Mouse (Mus musculus): Measurements from ENCODE around the gene Tubb1.

Tubb1 gene

DNA sequence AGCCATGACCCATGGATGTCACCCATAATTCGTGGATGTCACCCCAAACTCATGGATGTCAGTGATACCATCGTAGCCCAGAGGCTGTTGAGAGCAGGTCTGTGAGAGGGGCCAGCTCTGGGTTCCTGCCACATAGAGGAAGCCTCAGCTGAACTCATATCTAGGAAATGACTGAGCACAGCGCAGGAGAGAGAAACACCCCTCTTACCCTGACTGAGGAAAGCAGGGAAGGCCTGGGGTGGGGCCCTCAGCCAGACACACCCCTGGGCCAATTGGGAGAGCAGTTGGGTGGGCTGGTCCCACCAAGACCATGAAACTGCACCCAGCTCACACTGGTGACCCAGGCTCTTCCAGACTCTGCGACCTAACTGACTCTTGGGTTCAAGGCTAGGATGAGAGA is at the start of gene Tubb1:
Gene Tubb1, plus strand, starts transcription at position 343 of the 400 bp plus-strand sequence.
- DNase-seq = no peak

DNA sequence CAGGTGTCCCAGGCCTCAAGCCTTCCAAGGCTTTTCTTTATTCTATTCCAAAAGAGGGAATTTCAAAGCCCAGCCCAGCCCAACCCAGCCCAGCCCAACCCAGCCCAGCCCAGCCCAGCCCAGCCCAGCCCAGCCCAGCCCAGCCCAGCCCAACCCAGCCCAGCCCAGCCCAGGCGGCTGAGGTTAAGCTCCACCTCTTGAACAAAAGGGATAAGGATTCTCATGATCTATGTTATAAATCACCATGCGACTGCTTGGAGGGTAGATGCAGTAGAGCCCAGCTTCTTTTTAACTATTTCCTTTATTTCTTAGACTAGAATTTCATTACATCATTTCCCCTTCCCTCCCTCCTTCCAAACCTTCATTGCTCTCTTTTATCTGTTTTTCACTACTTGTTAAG is 40.3 kb upstream of the Tubb1 start:
- DNase-seq = no peak

- no peak for DNase-seq
Measured at GRCm38 (mm10) chr2:174413127-174413526, 37.4 kb upstream of the Tubb1 start.

- no peak for DNase-seq
Measured at GRCm38 (mm10) chr2:174415001-174415730, 35.3 kb upstream of the Tubb1 start.

DNA sequence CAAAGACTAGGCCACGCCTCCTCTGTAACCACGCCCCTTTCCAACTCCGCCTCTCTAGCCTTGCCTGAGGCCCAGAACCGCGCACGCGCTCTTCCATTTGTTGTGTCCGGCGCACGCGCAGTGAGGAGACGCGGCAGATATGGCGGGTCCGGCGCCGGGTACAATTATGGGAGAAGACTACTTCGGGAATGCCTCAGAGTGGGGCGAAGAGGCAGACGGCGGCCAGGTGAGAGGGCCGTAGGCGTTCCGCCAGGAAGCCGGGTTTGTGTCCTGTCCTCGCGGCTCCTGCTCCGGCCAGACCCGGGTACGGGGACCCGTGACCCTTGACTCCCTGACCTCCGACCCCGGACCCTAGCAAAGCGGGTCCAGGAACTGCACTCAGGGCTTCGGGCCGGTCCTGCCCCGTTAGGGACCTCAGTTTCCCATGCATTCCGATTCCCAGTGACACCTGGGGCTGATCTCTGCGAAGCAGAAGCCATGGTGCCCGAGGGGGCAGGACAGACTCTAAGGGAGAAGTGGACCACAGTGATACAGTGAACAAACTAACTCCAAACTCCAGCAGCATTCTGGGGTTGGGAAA is 34.7 kb upstream of the Tubb1 start, which contains the start of gene Nelfcd:
Gene Nelfcd, plus strand, starts transcription at position 74 of the 580 bp plus-strand sequence.
- DNase-seq = peak; percentile 94

GRCm38 (mm10) chr2:174421107-174421506 is 29.4 kb upstream of the Tubb1 start:
- no peak for DNase-seq

DNA sequence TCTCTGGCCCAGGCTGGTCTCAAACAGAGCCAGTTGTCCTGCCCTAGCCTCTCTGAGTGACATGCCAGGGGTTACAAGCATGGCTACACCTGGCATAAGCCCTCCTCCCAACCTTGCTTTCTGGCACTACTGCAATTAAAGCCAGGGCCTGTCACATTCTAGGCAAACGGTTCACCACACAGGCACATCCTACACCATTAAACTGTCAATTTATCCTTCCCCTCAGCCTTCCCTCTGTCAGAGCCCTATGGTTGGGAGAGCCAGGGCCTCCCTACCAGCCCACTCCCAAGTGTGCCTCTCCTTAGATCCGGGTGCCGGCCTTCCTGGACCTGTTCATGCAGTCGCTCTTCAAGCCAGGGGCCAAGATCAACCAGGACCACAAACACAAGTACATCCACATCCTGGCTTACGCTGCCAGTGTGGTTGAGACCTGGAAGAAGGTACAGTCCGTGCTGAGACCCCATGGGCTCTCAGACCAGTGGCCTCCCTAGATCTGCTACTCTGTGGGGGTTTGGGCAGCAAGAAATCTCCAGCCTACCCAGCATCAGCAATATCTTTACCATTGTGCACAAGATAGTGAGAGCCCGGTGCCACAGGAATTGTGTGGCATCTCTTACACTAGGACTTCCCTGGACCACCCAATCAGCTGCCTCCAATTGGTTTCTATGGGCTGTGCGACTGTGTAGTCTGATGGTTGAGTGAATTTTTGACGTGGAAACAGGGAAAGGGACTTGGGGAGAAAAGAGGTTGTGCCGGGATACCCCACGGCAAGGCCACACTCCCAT is 26.0 kb upstream of the Tubb1 start:
- no peak for DNase-seq

DNA sequence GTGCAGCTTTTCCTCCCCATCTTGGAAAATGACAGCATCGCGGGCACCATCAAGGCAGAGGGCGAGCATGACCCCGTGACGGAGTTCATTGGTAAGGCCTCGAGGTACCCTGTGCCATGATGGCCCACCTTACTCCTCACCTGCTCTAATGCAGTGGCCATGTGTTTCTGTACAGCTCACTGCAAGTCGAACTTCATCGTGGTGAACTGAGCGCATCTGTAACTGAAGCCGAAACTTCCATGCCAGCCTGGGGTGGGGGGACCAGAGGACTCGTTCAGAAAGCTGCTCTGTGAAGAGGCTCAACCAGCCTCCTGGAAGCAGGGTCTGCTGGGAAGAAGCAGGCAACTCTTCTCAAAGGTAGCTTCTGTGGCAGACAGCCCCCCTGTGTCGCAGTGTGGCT is 23.6 kb upstream of the Tubb1 start:
- DNase-seq = no peak

GRCm38 (mm10) chr2:174428076-174428835 is 22.2 kb upstream of the Tubb1 start:
- no peak for DNase-seq

- no peak for DNase-seq
Measured at GRCm38 (mm10) chr2:174428996-174429591, 21.4 kb upstream of the Tubb1 start.

DNA sequence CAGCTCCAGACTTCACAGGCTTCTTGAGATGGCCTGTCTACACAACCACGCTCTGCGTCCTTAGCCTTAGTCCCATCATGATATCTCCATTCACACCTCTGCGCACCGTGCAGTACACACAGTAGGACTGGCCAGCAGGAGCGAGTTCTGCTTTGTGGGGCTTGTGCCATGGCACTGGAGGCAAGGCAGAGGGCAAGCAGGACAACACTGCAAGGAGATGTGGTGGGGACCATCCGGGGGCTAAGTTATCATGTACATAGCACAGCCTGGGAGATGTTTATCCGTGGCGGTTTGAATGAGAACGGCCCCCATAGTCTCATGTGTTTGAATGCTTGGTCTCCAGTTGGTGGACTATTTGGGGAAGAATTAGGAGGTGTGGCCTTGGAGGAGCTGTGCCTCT is 15.6 kb upstream of the Tubb1 start:
- DNase-seq = no peak

DNA sequence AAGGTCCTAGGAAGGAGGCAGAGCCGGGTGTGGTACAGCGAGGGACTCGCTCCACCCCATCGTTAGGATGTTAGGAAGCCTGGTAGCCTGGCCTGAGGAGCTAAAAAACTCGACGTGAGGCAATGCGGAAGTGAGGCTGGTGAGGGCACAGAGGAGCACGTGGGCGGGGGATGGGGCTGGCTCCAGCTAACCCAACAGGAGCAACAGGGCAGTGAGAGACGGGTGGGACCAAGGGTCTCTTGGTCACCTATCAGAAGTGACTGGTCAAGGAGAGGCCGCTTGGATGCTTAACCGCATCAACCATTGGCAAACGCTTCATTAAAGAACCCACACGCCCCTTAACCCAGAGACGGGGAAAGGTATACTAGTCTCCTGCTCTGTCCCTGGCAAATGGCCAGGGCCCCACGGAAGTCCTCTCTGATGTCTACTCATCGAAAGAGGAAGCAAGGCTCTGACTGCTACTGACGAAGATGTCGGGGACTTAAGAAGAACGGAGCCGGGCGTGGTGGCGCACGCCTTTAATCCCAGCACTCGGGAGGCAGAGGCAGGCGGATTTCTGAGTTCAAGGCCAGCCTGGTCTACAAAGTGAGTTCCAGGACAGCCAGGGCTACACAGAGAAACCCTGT is 14.3 kb upstream of the Tubb1 start:
- no peak for DNase-seq

GRCm38 (mm10) chr2:174436916-174437696 is 13.4 kb upstream of the Tubb1 start:
- DNase-seq = no peak

DNA sequence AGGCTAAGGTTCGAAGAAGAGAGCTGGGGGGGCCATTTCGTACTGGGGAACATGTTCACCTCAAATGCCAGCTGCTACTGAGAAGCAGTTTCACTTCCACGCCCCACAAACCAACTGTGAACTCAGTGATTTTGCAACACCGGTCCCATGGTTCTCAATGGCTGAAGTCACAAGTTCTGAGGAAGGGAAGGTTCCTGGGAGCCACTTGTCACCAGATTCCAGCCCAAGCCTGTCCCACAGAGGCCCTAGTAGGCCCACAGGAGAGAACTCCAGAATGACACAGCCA is 12.9 kb upstream of the Tubb1 start:
- no peak for DNase-seq

- peak; percentile 21 for DNase-seq
Measured at GRCm38 (mm10) chr2:174438181-174438580, 12.3 kb upstream of the Tubb1 start.

GRCm38 (mm10) chr2:174438737-174439449 is 11.6 kb upstream of the Tubb1 start, which contains the start of gene Ctsz:
Gene Ctsz (minus strand): TSS chr2:174439039.
- peak; percentile 58 for DNase-seq

- DNase-seq = no peak
Measured at GRCm38 (mm10) chr2:174439450-174439838, 11.1 kb upstream of the Tubb1 start.

GRCm38 (mm10) chr2:174439961-174440360 is 10.5 kb upstream of the Tubb1 start:
- no peak for DNase-seq

DNA sequence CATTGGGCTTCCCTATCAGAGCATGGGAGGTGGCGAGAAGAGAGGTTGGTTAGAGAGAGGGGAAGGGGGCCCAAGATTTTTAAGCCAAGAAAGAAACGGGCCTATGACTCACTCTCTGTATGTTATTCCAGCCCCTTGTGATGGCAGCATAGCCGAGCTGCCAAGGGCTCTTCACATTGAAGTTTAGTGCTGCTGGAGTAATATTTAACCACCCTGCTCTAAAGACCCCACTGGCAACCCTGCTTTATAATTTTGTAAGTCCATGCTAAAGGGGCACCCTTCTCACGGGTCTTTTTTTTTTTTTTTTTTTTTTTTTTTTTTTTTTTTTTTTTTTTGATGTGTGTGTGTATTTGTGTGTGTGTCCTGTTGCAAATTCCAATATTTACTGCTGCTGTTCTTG is 8.6 kb upstream of the Tubb1 start:
- no peak for DNase-seq

DNA sequence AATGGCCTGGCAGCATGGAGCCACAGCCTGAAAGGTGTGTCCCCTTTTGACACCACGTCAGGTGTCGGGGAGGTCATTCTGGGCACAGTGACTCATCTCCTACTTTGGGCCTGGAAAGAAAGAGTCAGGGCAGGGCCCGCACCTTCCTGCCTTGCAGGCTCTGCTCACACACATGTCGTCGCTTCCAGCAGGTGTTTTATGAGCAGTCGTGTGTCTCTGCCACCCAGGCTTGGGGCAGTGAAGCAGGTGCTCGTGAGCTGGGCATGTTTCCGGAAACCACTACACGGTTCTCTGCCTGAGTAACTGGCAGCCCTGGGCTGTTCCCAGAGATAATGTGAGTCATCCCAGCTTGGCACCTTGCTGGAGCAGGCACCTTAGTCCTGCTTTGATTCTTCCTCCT is 8.0 kb upstream of the Tubb1 start:
- DNase-seq = no peak

DNA sequence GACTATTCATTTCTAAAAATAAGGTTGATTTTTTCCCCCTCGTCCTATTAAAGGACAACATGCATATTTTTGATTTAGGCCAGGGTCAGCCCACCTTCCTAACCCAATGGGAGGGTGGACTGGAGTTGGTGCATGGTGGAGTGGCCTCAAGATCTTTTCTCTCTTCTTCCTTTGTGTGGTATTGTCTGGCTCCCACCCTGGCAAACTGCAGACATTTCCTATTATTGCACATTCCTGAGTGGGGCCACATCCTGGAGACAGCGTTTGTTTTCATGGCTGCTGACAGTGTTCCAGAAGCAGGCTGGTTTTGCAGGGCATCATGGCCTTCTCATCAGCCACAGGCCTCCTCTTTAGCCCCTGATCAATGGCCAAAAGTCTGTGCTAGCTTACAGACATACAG is 7.4 kb upstream of the Tubb1 start:
- no peak for DNase-seq

Data from cerebellum, adult 9-10 months (tissue).